Mouse (Mus musculus) megakaryocyte, embryonic 14.5 days (primary cell): Measurements from ENCODE around the gene Traf4.

ENCODE experiments used
- FLI1 ChIP-seq: IDR thresholded peaks from 2 replicates; pipeline ENCODE4 v1.6.1; 2012; ENCODE audit warnings: low read length, inconsistent platforms, mixed read lengths
- GATA1 ChIP-seq: IDR thresholded peaks from 3 replicates; pipeline ENCODE4 v1.6.1; 2012; ENCODE audit warnings: mixed read lengths, low read length, inconsistent platforms, borderline replicate concordance

DNA sequence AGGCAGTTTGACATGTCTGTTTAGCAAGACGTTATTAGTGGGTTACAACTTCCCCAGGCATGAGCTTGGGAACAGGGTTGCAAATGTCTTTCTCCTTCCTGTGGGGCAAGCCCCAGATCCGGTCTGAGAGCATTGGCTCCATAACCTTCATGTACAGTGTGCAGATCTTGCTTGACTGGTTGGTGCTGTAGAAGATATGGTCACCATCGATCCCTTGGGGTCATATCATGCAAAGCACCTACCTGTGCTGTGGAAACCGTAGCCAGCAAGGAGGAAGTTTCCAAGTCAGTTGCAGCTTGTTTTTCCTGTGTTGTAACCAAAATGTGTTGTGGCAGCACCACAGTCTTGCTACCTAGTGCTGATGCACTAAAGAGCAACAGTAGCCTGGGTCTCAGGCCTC is 38.6 kb downstream of the Traf4 start:
- no peak for TF ChIP-seq GATA1
- TF ChIP-seq FLI1, result no peak
